ENCODE assay signal across 15 mouse cellular contexts in genomic region chr11:106152132-106152531, GRCm38 (mm10). TPM values are rescaled to one million over a fixed set of nuclear protein-coding genes. Genes with fewer than 3 reads are reported as not detected.
DNase-seq lines count a peak whose midpoint lies in the region; ATAC-seq and TF ChIP-seq lines count a peak whose summit lies in the region.
"Had no signal": no experiment of that assay in that cellular context is flagged by ENCODE, and none has a peak within 500 bp of the region (broad histone marks: within the 10 kb centered on the region; RNA-seq: fewer than 3 reads in every experiment).

No protein-coding gene starts in this region.

- DNase-seq in brain, adult 2 months (ENCODE audit: low read depth, low spot score) = peak; percentile 92
- peak; percentile 58 for DNase-seq in cerebellum, adult 9-10 months
- peak in 1 of 2 experiments; percentile 56 for DNase-seq in left cerebral cortex, adult 2 months (ENCODE audit: extremely low spot score in 1 of 2, low spot score in 2 of 2)
- DNase-seq in kidney, adult 8-10 months = no peak
- DNase-seq in midbrain, postnatal 0 days (ENCODE audit: low spot score) = no peak
- DNase-seq: gastrocnemius, postnatal 10 days; kidney, postnatal 14 days; liver, postnatal 0 days had no signal

- WGBS in intestine, postnatal 0 days = 82% methylated on average over 8 of the region's 8 CpGs
- WGBS in intestine, embryonic 16.5 days = 83% methylated on average over 8 of the region's 8 CpGs
- WGBS in midbrain, postnatal 0 days = 78% methylated on average over 8 of the region's 8 CpGs

- intact Hi-C loops in left cerebral cortex, adult 2 months (cut with DNase I) = no loop called here

- ATAC-seq in intestine, postnatal 0 days = no peak
- ATAC-seq in intestine, embryonic 16.5 days = no peak
- no peak for ATAC-seq in midbrain, postnatal 0 days (ENCODE audit: low FRiP score)
- ATAC-seq: liver, postnatal 0 days; Patski had no signal

- H3K36me3 ChIP-seq in intestine, postnatal 0 days (ENCODE audit: control insufficient read depth, insufficient read depth) = peaks cover 88% of the 10 kb centered on the region
- peaks cover 14% of the 10 kb centered on the region; the same call in 1 of the 2 replicates for H3K36me3 ChIP-seq in intestine, embryonic 16.5 days (ENCODE audit: control insufficient read depth, insufficient read depth, low read length)
- H3K36me3 ChIP-seq in midbrain, postnatal 0 days (ENCODE audit: insufficient read depth, low read length) = peaks cover 60% of the 10 kb centered on the region

- 0 out of 2 replicates have a peak, but pooled peaks have one; percentile 1 for TF ChIP-seq CTCF in intestine, postnatal 0 days (IDR thresholded peaks at IDR 0.05; ENCODE audit: low read depth)
- peak; percentile 44 for TF ChIP-seq CTCF in left cerebral cortex, adult 2 months (IDR thresholded peaks at IDR 0.05)
- no peak; the same call in 1 of the 2 replicates for TF ChIP-seq CTCF in midbrain, postnatal 0 days (IDR thresholded peaks at IDR 0.05)

- no peaks in the 10 kb centered on the region for H3K9me3 ChIP-seq in intestine, postnatal 0 days (ENCODE audit: control insufficient read depth)
- no peaks in the 10 kb centered on the region for H3K9me3 ChIP-seq in intestine, embryonic 16.5 days (ENCODE audit: control insufficient read depth, low read length)
- no peaks in the 10 kb centered on the region for H3K9me3 ChIP-seq in midbrain, postnatal 0 days (ENCODE audit: low read length)

- no peak overlapping the region for H3K9ac ChIP-seq in intestine, postnatal 0 days (ENCODE audit: low read depth, low read length)
- H3K9ac ChIP-seq in intestine, embryonic 16.5 days (ENCODE audit: low read depth, low read length) = no peak overlapping the region
- no peak overlapping the region for H3K9ac ChIP-seq in midbrain, postnatal 0 days (replicated peaks; ENCODE audit: low read length, poor library complexity, severe bottlenecking)
- H3K9ac ChIP-seq: liver, postnatal 0 days had no signal

- no peaks in the 10 kb centered on the region for H3K27me3 ChIP-seq in intestine, postnatal 0 days (replicated peaks; ENCODE audit: control insufficient read depth, insufficient read depth, low read length)
- no peaks in the 10 kb centered on the region for H3K27me3 ChIP-seq in intestine, embryonic 16.5 days (replicated peaks; ENCODE audit: control insufficient read depth, insufficient read depth, low read length)
- H3K27me3 ChIP-seq in midbrain, postnatal 0 days (ENCODE audit: insufficient read depth, low read length) = no peaks in the 10 kb centered on the region
- H3K27me3 ChIP-seq: Patski had no signal

- H3K27ac ChIP-seq in intestine, postnatal 0 days (ENCODE audit: low read depth, low read length) = no peak overlapping the region
- H3K27ac ChIP-seq in intestine, embryonic 16.5 days (ENCODE audit: low read length) = no peak overlapping the region
- H3K27ac ChIP-seq in left cerebral cortex, adult 2 months = peak overlapping the region; percentile 65
- no peak overlapping the region for H3K27ac ChIP-seq in midbrain, postnatal 0 days (ENCODE audit: low read depth, low read length)

- no peaks in the 10 kb centered on the region for H3K4me1 ChIP-seq in intestine, postnatal 0 days (replicated peaks; ENCODE audit: control insufficient read depth, insufficient read depth, low read length)
- no peaks in the 10 kb centered on the region for H3K4me1 ChIP-seq in intestine, embryonic 16.5 days (ENCODE audit: control insufficient read depth, insufficient read depth, low read length)
- no peaks in the 10 kb centered on the region for H3K4me1 ChIP-seq in midbrain, postnatal 0 days (ENCODE audit: insufficient read depth, low read length)

- no peak overlapping the region for H3K4me3 ChIP-seq in intestine, postnatal 0 days (ENCODE audit: low read depth, low read length)
- H3K4me3 ChIP-seq in intestine, embryonic 16.5 days (ENCODE audit: low read length) = no peak overlapping the region
- no peak overlapping the region for H3K4me3 ChIP-seq in left cerebral cortex, adult 2 months
- no peak overlapping the region for H3K4me3 ChIP-seq in midbrain, postnatal 0 days (ENCODE audit: low read depth, low read length)

- H3K4me2 ChIP-seq in intestine, postnatal 0 days (replicated peaks; ENCODE audit: low read depth) = no peak overlapping the region
- no peak overlapping the region for H3K4me2 ChIP-seq in intestine, embryonic 16.5 days (ENCODE audit: low read depth, low read length)
- no peak overlapping the region for H3K4me2 ChIP-seq in midbrain, postnatal 0 days (ENCODE audit: low read depth, low read length, poor library complexity, severe bottlenecking)
- H3K4me2 ChIP-seq: heart, embryonic 11.5 days had no signal

RNA-seq across cellular contexts. Expression of gene Gm10840, which starts 8.5 kb away (rescaled TPM):
- polyA plus RNA-seq in intestine, postnatal 0 days (2015; fragmentation: Nextera tagmentation; extraction: Ambion mirVana) = not detected in 2 replicates
- not detected in 2 replicates for polyA plus RNA-seq in intestine, embryonic 16.5 days (2015; fragmentation: Nextera tagmentation; extraction: Ambion mirVana)
- total RNA-seq in left cerebral cortex, adult 2 months (2021) = not detected
- total RNA-seq in midbrain, postnatal 0 days (2014; rRNA removed) = not detected in 2 replicates
- not detected in 2 replicates for polyA plus RNA-seq in midbrain, postnatal 0 days (2015; fragmentation: Nextera tagmentation; extraction: Ambion mirVana)
- total RNA-seq: adrenal gland, adult 18-20 months; gastrocnemius, postnatal 10 days had no signal
- polyA plus RNA-seq: heart, embryonic 11.5 days; liver, postnatal 0 days; Patski; small intestine, adult 2 months; stomach, embryonic 16.5 days had no signal

RNA-seq across cellular contexts. Expression of gene Limd2, which starts 8.5 kb away (rescaled TPM):
- 32.6 and 34.6 TPM in 2 replicates for polyA plus RNA-seq in intestine, postnatal 0 days (2015; fragmentation: Nextera tagmentation; extraction: Ambion mirVana)
- 80.1 and 84.3 TPM in 2 replicates for polyA plus RNA-seq in intestine, embryonic 16.5 days (2015; fragmentation: Nextera tagmentation; extraction: Ambion mirVana)
- 10 to 100 TPM; 78.1 to 96.5 TPM for total RNA-seq in left cerebral cortex, adult 2 months (2021)
- 69.7 and 81.8 TPM in 2 replicates for total RNA-seq in midbrain, postnatal 0 days (2014; rRNA removed)
- 122 and 141 TPM in 2 replicates for polyA plus RNA-seq in midbrain, postnatal 0 days (2015; fragmentation: Nextera tagmentation; extraction: Ambion mirVana)

RNA-seq across cellular contexts. Expression of gene Strada, which starts 49.8 kb away (rescaled TPM):
- 5.7 and 6.4 TPM in 2 replicates for polyA plus RNA-seq in intestine, postnatal 0 days (2015; fragmentation: Nextera tagmentation; extraction: Ambion mirVana)
- 13.0 and 13.5 TPM in 2 replicates for polyA plus RNA-seq in intestine, embryonic 16.5 days (2015; fragmentation: Nextera tagmentation; extraction: Ambion mirVana)
- 10 to 100 TPM; 30.9 to 31.5 TPM for total RNA-seq in left cerebral cortex, adult 2 months (2021)
- total RNA-seq in midbrain, postnatal 0 days (2014; rRNA removed) = 26.9 and 31.2 TPM in 2 replicates
- 21.2 and 22.7 TPM in 2 replicates for polyA plus RNA-seq in midbrain, postnatal 0 days (2015; fragmentation: Nextera tagmentation; extraction: Ambion mirVana)

Comparison
In these comparisons a context has a peak if more than half of its experiments do, and no peak if none do; other contexts are left out.
1. DNase-seq: peak in brain, adult 2 months (single experiment) and cerebellum, adult 9-10 months (single experiment); none in kidney, adult 8-10 months (0 of 2) and midbrain, postnatal 0 days (single experiment).